Mouse (Mus musculus) heart, adult 9 months (tissue): Measurements from ENCODE around the gene Sumo1.
"Not testable (repeated sequence)": the region's sequence is repeated elsewhere in the genome, so short reads cannot be mapped to it uniquely, and the experiment has no call there.

ENCODE experiments used
- DNase-seq, 2 experiments: peaks; one replicate each; pipeline ENCODE4 v3.0.0; 2022; ENCODE audit warnings: low spot score in 2 of 2

The Sumo1 gene

DNA sequence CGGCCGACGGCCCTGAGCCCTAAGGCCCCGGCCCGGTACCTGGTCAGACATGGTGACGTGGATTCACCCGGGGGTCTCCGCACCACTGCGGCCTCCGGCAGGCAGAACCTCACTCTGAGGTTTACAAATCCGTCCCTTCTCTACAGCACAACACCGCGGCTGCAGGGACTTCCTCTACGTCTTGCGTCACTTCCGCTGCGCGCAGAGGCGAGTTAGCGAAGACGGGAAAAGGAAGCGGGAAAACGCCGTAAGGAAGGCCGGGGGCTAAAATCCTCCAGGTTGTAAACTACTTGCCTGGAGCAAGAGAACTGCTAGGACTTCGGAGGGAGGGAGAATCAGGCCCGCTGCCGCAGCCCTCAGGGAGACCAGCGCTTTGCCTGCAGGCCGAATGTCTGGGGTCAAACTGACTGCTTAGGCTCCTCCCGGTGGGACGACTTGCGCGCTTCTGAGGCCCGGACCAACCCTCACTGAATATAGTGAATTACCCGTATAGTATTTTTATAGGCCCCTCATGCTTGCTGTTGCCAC is at the start of gene Sumo1:
Sumo1 (minus strand) TSS at position 194 of the 528 bp plus-strand sequence.
- peak; percentile 88 to 91 for DNase-seq

DNA sequence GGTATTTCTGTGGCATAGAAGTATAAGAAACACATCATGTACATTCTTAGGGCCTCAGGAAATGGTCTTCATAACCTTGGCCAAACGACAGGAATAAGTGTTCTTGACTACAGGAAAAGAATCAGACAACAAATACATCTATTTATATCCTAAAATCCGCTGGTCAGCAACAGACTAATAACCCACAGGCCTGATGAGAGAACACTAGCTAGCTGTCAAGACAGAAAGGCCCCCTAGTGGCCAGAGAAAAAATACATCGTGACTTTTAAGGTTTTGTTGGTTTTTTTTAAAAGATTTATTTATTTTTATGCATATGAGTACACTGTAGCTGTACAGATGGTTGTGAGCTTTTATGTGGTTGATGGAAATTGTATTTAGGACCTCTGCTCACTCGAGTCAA is 49.3 kb upstream of the Sumo1 start:
- DNase-seq, result peak in 1 of 2 experiments; percentile 18

- DNase-seq, result no peak
These were observed 31.1 kb upstream of the Sumo1 start for GRCm38 (mm10) chr1:59701766-59702165.

DNA sequence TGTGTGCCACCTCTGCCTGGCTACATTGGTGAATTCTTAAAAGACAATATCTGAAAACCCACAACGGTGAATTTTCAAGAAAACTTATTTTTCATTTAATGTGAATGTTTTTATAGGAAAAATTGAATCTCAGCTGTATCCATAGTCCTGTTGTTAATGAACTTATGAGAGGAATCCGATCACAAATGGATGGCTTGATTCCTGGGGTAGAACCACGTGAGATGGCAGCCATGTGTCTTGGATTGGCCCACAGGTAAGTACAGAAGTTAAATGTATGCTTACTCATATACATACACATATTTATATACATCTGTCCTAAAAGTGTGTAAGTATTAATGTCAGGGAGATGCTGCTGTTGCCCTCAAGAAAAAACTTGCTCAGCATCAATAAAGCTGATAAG is 27.6 kb upstream of the Sumo1 start:
- DNase-seq, result no peak

GRCm38 (mm10) chr1:59697751-59698150 is 27.1 kb upstream of the Sumo1 start:
- no peak for DNase-seq

DNA sequence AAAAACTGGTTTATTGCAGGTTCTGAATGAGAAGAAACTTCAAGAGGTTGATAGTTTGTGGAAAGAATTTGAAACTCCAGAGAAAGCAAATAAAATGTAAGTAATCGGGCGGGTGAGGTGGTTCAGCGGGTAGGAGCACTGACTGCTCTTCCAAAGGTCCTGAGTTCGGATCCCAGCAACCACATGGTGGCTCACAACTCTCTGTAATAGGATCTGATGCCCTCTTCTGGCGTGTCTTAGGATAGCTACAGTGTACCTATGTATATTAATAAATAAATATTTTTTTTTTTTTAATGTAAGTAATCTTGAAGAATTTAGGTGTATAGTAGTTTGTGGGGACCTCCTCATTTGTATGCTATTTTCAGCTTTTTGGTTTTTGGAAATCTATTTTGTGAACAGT is 19.8 kb upstream of the Sumo1 start:
- DNase-seq, result no peak

GRCm38 (mm10) chr1:59687493-59687892 is 16.9 kb upstream of the Sumo1 start:
- no peak for DNase-seq

DNA sequence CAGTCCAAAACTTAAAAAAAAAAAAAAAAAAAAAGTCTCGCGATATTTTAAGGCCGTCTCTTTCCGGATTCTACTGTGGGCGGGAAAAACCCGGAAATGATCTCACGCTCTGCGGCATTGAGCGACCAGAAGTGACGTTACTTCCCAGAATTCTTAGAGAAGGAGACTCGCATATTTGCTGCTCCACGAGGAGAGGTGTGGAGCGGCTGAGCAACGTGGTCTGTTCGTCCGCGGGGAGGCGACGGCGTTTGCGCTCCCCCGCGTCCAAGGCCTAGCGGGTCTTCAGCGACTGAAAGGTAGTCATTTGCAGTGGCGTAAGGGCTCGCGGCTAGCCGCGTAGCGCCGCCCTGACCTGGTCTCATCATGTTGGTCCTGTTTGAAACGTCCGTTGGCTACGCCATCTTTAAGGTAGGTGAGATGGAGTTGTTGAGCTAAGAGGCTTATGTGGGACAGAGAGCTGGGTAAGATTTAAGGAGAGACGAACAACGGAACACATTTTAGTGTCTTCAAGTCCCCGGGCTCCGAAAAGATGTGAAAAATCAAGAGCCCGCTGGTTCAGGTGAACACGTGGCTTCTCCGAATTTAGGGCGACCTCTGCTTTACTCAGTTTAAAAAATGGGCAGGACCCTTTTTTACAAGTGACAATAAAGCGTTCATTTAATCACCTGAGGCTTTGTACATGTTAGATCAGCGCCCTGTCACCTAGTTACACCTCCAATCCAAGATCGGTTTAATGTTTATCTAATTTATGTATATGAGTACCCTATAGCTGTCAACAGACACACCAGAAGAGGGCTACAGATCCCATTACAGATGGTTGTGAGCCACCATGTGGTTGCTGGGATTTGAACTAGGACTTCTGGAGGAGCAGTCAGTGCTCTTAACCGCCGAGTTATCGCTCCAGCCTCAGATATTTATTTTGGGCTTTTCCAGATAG is 14.5 kb upstream of the Sumo1 start, which contains the start of gene Nop58:
Nop58 (plus strand) TSS at position 153 of the 937 bp plus-strand sequence.
- DNase-seq, result peak; percentile 90 to 93

DNA sequence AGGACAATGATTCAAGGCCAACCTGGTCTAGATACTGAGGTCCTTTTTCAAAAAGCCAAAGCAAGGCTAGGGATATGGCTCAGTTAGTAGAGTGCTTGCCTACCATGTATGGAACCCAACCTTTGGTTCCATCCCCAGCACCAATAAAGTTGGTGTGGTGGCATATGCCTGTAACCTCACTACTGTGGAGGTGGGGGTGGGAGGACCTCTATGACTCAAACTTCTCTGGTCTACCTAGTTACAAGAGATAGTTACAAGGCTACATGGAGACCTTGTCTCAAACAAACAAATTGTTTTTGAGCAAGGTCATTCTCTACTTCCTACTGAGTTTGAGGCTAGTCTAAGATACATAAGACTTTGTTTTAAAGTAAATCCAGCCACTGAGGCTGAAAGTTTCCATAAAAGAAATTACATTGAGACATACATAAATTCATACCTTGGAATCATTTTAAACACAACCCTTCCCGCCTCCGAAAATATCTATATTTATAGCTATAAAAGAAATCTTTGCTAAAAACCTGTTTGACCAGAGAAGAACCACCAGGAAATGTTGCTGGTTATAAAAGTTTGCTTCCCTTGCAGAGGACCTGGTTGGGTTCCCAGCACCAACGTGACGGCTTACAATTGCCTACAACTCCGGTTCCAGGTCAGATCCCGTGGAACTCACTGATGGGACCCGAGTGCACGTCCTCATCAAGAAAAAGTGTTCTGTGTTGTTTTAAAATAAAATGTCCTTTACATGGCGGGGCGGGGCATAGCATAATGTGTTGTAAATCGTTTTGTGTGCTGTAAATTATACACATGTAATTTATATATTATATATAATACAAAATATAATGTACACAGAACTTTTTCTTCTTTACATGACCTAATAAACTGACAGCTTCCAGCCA is 13.5 kb upstream of the Sumo1 start:
- peak in 1 of 2 experiments; percentile 39 for DNase-seq

GRCm38 (mm10) chr1:59673661-59674060 is 3.0 kb upstream of the Sumo1 start:
- no peak for DNase-seq

DNA sequence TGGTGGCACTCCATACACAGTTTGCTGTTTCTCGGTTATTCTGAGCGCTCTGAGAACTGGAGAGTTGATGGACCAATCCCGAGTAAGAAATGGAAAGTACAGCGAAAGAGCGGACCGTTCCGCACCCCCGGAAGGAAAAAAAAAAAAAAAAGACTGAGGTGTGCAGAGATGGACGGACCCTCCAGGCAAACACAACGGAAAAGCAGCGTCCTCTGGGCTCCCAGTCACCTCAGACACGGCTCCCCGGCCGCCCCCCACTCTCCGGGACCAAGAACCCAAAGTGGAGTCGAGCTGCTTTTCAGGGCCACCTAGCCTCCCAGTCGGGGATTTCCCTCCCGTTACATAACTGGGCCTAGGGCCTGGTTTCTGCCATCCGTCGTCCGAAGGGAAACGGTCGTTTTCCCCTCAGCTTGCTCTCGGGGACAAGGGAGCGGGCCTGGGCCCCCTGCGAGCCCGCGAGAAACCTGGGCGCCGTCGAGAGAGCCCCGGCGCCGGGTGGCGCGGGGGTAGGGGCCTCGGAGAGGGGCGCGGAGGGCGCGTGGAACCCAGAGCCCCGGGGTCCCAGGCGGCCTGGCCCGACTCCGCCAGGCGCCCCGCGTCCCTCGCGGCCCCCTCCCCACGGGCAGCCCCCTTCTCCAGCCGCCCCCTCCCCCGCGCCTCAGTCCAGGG is 538 bp downstream of the Sumo1 start:
- DNase-seq, result peak; percentile 28 to 59

DNA sequence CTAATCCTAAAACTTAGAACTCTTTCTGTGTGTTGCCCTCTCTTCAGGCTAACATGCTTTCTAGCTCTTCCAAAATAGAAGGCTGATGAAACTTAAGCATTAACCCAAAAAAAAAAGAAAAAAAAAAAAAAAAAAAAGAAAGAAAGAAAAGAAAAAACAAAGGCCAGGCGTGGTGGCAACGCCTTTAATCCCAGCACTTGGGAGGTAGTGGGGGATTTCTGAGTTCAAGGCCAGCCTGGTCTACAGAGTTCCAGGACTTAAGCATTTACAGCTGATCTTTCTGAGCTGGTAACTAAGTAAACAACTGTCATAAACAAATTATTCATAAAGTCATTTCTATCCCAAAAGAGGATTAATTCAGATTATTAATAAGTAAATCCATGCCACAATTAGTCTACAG is 1.8 kb downstream of the Sumo1 start:
- DNase-seq, result no peak

GRCm38 (mm10) chr1:59663456-59664135 is 7.0 kb downstream of the Sumo1 start:
- no peak for DNase-seq

DNA sequence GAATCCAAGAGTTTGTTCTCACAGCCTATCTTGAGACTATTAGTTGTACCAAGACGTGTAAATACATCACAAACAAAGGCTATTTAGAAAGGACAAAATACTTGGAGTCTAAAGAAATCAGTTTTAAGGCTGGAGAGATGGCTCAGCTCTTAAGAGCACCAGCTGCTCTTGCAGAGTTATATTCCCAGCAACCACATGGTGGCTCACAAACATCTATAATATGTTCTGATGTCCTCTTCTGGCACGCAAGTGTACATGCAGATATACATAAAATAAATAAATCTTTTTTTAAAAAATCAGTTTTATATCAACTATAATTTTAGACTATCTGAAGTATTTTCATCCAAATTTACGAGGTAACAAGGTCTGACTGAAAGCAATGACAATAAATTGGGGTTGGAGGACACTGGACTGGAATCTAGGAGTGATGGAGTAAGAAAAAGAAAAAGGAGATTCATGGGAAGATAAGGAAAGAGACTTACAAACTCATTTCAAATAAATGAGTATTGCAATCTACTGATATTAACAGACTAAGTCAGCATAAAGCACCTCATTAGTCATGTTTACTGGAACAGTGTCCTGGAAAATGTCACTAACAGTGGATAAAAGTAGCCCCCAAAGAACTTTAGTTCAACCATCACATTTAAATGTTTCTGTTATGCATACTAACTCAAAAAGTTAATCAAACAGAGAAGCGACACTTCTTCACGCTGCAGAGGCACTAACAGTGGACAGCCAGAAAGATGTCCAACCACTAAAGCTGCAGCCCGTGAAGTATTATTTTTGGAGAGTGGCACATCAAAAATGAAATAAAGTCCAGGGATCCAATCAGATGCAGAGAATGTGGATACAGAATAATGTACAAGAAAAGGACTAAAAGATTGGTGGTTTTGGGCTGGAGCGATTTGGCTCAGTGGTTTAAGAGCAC is 14.1 kb downstream of the Sumo1 start:
- DNase-seq, result no peak

GRCm38 (mm10) chr1:59653243-59653911 is 17.3 kb downstream of the Sumo1 start:
- DNase-seq, result no peak

DNA sequence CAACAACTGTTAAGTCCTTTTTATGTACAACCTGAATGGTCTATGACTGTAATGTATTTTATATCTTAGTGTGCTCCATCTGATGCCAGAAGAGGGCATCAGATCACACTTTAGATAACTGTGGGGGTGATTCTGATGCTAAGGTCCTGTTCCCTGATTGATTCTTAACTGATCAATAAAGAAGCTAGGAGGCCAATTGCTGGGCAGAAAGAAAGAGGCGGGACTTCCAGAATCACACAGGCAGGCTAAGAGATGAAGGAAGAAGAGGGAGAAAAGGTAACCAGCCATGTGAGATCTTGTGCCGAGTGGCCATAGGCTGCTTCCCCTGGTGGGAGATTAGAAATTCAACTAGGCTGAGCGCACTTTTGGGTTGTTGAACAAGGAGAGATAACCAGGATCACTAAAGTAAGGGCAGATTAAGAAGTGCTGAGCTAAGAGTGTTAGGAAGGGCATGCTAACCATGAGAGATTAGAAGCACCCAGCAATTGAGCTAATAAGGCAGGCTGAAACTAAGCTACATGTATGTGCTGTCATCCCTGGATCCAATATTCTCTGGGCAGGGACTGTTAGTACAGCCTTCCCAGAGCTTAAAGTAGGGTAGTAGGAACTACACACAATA is 19.3 kb downstream of the Sumo1 start:
- no peak for DNase-seq

DNA sequence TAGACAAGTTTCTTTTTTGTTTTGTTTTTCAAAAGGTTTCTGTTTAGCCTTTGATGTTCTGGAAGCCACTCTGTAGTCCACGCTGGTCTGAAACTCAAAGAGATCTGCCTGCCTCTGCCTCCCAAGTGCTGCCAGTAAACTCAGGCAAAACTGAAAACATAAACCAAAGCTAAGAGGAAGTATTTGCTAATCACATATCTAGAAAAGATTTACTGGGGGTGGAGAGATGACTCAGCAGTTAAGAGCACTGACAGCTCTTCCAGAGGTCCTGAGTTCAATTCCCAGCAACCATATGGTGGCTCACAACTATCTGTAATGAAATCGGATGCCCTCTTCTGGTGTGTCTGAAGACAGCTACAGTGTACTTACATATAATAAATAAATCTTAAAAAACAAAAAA is 24.1 kb downstream of the Sumo1 start:
- not testable (repeated sequence) for DNase-seq

GRCm38 (mm10) chr1:59642488-59642887 is 28.1 kb downstream of the Sumo1 start:
- no peak for DNase-seq

DNA sequence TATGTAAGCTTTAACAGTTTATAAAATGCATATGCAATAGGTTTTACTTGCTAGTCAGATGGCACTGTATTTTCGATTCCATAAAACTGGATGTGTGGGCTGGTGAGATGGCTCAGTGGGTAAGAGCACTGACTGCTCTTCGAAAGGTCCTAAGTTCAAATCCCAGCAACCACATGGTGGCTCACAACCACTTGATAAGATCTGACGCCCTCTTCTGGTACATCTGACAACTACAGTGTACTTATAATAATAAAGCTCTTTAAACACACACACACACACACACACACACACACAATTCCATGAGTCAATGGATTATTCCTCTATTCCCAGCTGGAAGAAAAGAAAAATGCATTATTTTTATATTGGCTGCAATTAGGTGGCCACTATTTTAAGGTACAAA is 32.3 kb downstream of the Sumo1 start:
- no peak for DNase-seq
